Mouse (Mus musculus) lung, postnatal 0 days (tissue): ENCODE measurements at regions not wholly inside any gene's neighbourhood (a gene's known extent, or its start where the extent isn't known, plus 50 kb on each side); places are given as distances from the start of the nearest gene placed in this dataset.

Source experiments
- ATAC-seq: fragments of 200-750 bp; cut with Nextera tagmentation; 2 replicates; pipeline ENCODE4 v1.8.0; 2017; ENCODE audit warnings: moderate library complexity
- DNase-seq: peaks from one replicate; pipeline ENCODE4 v3.0.0-alpha.2; 2016; ENCODE audit warnings: low spot score
- H3K27ac ChIP-seq: fragments of 300-500 bp; sonication (generic); 2 replicates; pipeline ENCODE4 v1.5.1; 2014; ENCODE audit warnings: antibody characterized with exemption, mild to moderate bottlenecking, low read length, mixed read lengths
- H3K27me3 ChIP-seq: fragments of 300-500 bp; sonication (generic); replicated peaks from 2 replicates; pipeline ENCODE4 v1.6.1; 2014; ENCODE audit warnings: low read length, mixed read lengths; ENCODE audit not compliant: insufficient read depth
- H3K36me3 ChIP-seq: fragments of 300-500 bp; sonication (generic); 2 replicates; pipeline ENCODE4 v1.6.1; 2014; ENCODE audit warnings: low read length, mixed read lengths; ENCODE audit not compliant: insufficient read depth
- H3K4me1 ChIP-seq: fragments of 300-500 bp; sonication (generic); 2 replicates; pipeline ENCODE4 v1.6.1; 2014; ENCODE audit warnings: antibody characterized with exemption, low read depth, low read length, mixed read lengths; ENCODE audit not compliant: insufficient read depth
- H3K4me2 ChIP-seq: fragments of 300-500 bp; sonication (generic); replicated peaks from 2 replicates; pipeline ENCODE4 v1.6.1; 2014; ENCODE audit warnings: low read depth, mild to moderate bottlenecking, low read length, moderate library complexity, mixed read lengths
- H3K4me3 ChIP-seq: fragments of 300-500 bp; sonication (generic); 2 replicates; pipeline ENCODE4 v1.5.1; 2014; ENCODE audit warnings: low read depth, low read length
- H3K9ac ChIP-seq: fragments of 300-500 bp; sonication (generic); replicated peaks from 2 replicates; pipeline ENCODE4 v1.6.1; 2014; ENCODE audit warnings: low read depth, mild to moderate bottlenecking
- H3K9me3 ChIP-seq: fragments of 300-500 bp; sonication (generic); 2 replicates; pipeline ENCODE4 v1.6.1; 2016; ENCODE audit warnings: low read length, mixed read lengths
- CTCF ChIP-seq: IDR thresholded peaks from 2 replicates; pipeline ENCODE4 v1.5.1; 2016; ENCODE audit warnings: antibody characterized with exemption, mild to moderate bottlenecking
- EP300 ChIP-seq: IDR thresholded peaks from 2 replicates; pipeline ENCODE4 v1.6.1; 2016; ENCODE audit warnings: antibody characterized with exemption, mild to moderate bottlenecking, control low read depth
- WGBS: fragments of 180-500 bp; shearing (Covaris S2); extraction: QIAGEN DNeasy Blood & Tissue Kit; methylation state at CpG from one replicate; pipeline ENCODE4 v1.1.7; 2014; 5-methylcytosine and 5-hydroxymethylcytosine counted together

- Histone ChIP-seq H3K36me3 (no peaks in the 10 kb centered on the region), H3K9ac (no peak overlapping the region), H3K4me3 (no peak overlapping the region), H3K9me3 (no peaks in the 10 kb centered on the region), H3K4me2 (no peak overlapping the region), H3K27ac (no peak overlapping the region), H3K4me1 (no peaks in the 10 kb centered on the region), H3K27me3 (no peaks in the 10 kb centered on the region)
- no peak for ATAC-seq
- WGBS, result 91% methylated on average over 1 of the region's 1 CpGs
- DNase-seq, result no peak
- no peak for TF ChIP-seq CTCF
These were observed 203.6 kb downstream of the Ibtk start for GRCm38 (mm10) chr9:85545566-85545965.

GRCm38 (mm10) chr9:85538557-85538956 is 210.6 kb downstream of the Ibtk start:
- Histone ChIP-seq H3K27me3 (no peaks in the 10 kb centered on the region), H3K4me1 (no peaks in the 10 kb centered on the region), H3K4me3 (no peak overlapping the region), H3K9me3 (no peaks in the 10 kb centered on the region), H3K4me2 (no peak overlapping the region), H3K9ac (no peak overlapping the region), H3K27ac (no peak overlapping the region), H3K36me3 (no peaks in the 10 kb centered on the region)
- 23% methylated on average over 3 of the region's 3 CpGs for WGBS
- TF ChIP-seq EP300 (no peak), CTCF (no peak)
- DNase-seq, result no peak
- no peak for ATAC-seq

- H3K9ac ChIP-seq, result no peak overlapping the region
- H3K4me2 ChIP-seq, result no peak overlapping the region
- H3K27ac ChIP-seq, result no peak overlapping the region
- no peaks in the 10 kb centered on the region for H3K9me3 ChIP-seq
- 73% methylated on average over 3 of the region's 3 CpGs for WGBS
- DNase-seq, result no peak
- no peaks in the 10 kb centered on the region for H3K36me3 ChIP-seq
- no peak overlapping the region for H3K4me3 ChIP-seq
- no peak for ATAC-seq
- no peak for TF ChIP-seq EP300
- TF ChIP-seq CTCF, result no peak
- H3K27me3 ChIP-seq, result no peaks in the 10 kb centered on the region
- H3K4me1 ChIP-seq, result no peaks in the 10 kb centered on the region
These were observed 201.3 kb upstream of the Tent5a start for GRCm38 (mm10) chr9:85528421-85528820.

- TF ChIP-seq EP300 (no peak), CTCF (no peak)
- Histone ChIP-seq H3K4me3 (no peak overlapping the region), H3K9me3 (no peaks in the 10 kb centered on the region), H3K36me3 (no peaks in the 10 kb centered on the region), H3K9ac (no peak overlapping the region), H3K27ac (no peak overlapping the region), H3K4me2 (no peak overlapping the region), H3K27me3 (no peaks in the 10 kb centered on the region), H3K4me1 (no peaks in the 10 kb centered on the region)
- no peak for DNase-seq
- ATAC-seq, result no peak
These were observed 197.6 kb upstream of the Tent5a start for GRCm38 (mm10) chr9:85524733-85525132.

GRCm38 (mm10) chr9:85521342-85521741 is 194.2 kb upstream of the Tent5a start:
- DNase-seq, result no peak
- Histone ChIP-seq H3K9ac (no peak overlapping the region), H3K9me3 (no peaks in the 10 kb centered on the region), H3K4me1 (no peaks in the 10 kb centered on the region), H3K27me3 (no peaks in the 10 kb centered on the region), H3K4me3 (no peak overlapping the region), H3K27ac (no peak overlapping the region), H3K4me2 (no peak overlapping the region), H3K36me3 (no peaks in the 10 kb centered on the region)
- 69% methylated on average over 2 of the region's 2 CpGs for WGBS
- ATAC-seq, result no peak
- TF ChIP-seq EP300 (no peak), CTCF (0 out of 2 replicates have a peak, but pooled peaks have one; percentile 8)

GRCm38 (mm10) chr9:85520941-85521340 is 193.8 kb upstream of the Tent5a start:
- no peak overlapping the region for H3K27ac ChIP-seq
- WGBS, result 70% methylated on average over 6 of the region's 6 CpGs
- no peaks in the 10 kb centered on the region for H3K27me3 ChIP-seq
- H3K4me2 ChIP-seq, result no peak overlapping the region
- H3K4me1 ChIP-seq, result no peaks in the 10 kb centered on the region
- TF ChIP-seq EP300 (no peak), CTCF (no peak)
- DNase-seq (no peak), ATAC-seq (no peak)
- no peaks in the 10 kb centered on the region for H3K36me3 ChIP-seq
- no peak overlapping the region for H3K4me3 ChIP-seq
- no peaks in the 10 kb centered on the region for H3K9me3 ChIP-seq
- H3K9ac ChIP-seq, result no peak overlapping the region

- no peak for ATAC-seq
- no peaks in the 10 kb centered on the region for H3K9me3 ChIP-seq
- no peak overlapping the region for H3K4me3 ChIP-seq
- no peaks in the 10 kb centered on the region for H3K27me3 ChIP-seq
- 83% methylated on average over 4 of the region's 4 CpGs for WGBS
- no peak overlapping the region for H3K4me2 ChIP-seq
- DNase-seq, result no peak
- H3K4me1 ChIP-seq, result no peaks in the 10 kb centered on the region
- H3K9ac ChIP-seq, result no peak overlapping the region
- no peaks in the 10 kb centered on the region for H3K36me3 ChIP-seq
- no peak overlapping the region for H3K27ac ChIP-seq
- TF ChIP-seq CTCF (no peak), EP300 (no peak)
These were observed 171.9 kb upstream of the Tent5a start for GRCm38 (mm10) chr9:85499006-85499405.
